Mouse (Mus musculus): ENCODE measurements around the gene Fer.
"Not testable (repeated sequence)": the region's sequence is repeated elsewhere in the genome, so short reads cannot be mapped to it uniquely, and the experiment has no call there.

The Fer gene

GRCm38 (mm10) chr17:63863012-63863630, at the start of gene Fer:
Gene Fer (plus strand): TSS chr17:63863062.
- DNase-seq (ENCODE audit: low read depth in 1 of 2, low spot score in 2 of 2): no peak

GRCm38 (mm10) chr17:63813552-63813951, 49.3 kb upstream of the Fer start:
- DNase-seq (ENCODE audit: low read depth in 1 of 2, low spot score in 2 of 2): no peak

DNA sequence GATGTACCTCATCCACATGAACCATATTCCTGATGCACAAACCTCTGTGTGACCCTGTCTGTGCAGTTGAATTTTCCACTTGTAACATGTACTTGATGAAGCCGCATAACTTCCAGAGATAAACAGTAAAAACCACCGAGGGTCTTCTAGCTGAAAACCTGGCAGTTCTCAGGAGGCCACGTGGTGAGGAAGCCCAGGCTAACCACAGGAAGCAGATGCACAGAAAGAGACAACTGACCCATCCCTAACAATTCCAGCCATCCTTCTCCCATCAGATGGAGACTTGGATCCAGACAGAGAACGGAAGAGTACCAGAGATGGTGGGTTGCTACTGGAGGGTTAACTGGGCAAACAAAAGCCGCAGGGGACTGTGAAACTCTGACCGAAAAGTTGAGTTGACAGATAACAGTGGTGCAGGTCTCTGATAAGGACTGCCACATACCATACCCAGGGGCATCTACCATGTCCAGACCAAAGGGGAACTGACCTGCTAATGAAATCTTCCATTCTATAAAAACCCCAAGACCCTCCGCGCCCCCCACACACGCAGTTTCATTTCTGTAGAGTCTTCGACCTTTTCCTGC, 44.3 kb upstream of the Fer start:
- DNase-seq (ENCODE audit: low read depth in 1 of 2, low spot score in 2 of 2): no peak

DNA sequence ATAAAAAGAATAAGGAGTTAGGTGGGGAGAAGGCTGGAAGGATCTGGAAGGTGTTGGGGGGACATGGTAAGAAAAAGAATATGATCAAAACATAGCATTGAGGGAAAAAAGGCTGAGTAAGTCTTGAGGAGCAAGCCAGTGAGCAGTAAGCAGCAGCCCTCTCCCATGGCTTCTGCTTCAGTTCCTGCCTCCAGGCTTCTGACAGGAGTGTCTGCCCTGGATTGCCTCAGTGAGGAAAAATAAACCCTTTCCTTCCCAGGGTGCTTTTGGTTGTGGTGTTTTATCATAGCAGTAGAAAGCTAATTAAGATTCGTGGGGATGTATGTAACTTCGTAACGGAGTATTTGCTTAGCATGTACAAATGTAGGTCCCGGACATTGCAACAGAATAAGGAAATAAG, 38.7 kb upstream of the Fer start:
- no peak for DNase-seq (ENCODE audit: low read depth in 1 of 2, low spot score in 2 of 2)

DNA sequence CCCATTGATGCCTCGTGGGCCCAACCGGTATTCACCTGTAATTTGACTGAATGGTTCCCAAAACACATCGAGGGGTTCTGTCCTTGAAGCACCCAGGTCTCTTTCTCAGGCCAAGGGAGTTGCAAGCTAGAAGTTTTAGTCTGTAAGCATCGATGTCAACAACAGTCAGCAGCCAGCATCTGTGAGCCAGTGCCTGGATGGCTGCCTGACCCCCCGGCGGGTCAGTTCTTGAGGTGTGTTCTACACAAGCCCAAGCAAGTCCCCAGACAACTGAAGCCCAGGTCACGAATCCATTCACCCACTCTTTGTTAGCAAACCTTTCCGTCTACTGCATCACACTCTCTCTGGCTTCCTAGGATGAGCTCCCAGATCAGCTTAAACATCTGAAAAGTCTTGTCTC, 36.7 kb upstream of the Fer start:
- no peak for DNase-seq (ENCODE audit: low read depth in 1 of 2, low spot score in 2 of 2)

DNA sequence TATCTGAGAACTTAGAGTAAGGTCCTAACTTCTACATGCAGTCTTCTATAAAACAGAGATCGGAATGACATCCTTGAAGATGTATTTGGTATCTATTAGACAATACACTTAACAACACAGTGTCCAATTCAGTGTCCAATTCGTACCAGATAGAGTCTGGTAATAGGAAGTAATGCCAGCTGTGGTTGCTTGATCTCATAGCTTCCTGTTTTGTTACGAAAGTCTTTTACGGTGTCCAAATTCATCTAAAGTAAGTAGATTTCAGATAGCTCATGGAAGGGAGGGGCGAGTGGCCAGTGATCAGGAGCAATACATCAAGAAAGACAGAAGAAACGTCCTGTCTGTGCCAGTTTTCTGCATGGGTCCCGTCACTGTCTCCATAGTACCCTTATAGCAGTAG, 36.1 kb upstream of the Fer start:
- DNase-seq (ENCODE audit: low read depth in 1 of 2, low spot score in 2 of 2): no peak

DNA sequence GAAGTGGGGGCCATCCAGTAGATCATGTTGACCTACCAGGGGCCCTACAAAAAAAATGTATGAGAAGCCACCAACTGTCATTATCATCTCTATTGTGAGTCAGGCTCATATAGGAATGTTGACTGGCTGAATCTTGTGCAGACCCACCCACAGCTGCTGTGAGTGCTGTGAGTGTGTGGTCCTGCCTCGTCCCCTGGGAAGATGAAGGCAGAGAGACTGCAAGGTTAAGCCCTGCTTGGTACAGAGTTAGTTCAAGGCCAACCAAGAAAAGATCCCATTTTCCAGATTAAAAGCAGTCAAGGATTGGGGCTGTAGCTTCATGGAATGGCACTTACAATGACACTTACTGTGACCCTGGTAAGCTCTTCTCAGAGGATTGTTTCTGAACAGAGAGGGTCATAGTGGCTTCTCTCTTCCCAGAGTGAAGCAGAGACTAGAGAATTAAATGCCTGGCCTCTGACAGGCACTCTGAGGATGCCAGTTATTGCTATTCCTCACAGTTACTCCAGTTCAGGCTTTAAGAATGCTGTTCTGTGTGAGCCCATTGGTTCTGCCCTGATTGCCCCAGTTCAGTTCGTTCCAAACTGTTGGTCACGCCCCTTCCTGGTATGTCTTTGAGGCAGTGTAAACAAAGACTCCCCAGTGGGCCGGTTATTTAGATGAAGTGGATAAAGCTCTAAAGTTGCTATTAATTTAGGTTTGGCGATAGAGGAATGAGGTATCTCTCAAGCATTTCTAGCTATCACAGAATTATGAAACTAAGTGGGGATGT, 34.1 kb upstream of the Fer start:
- DNase-seq (ENCODE audit: low read depth in 1 of 2, low spot score in 2 of 2): no peak

DNA sequence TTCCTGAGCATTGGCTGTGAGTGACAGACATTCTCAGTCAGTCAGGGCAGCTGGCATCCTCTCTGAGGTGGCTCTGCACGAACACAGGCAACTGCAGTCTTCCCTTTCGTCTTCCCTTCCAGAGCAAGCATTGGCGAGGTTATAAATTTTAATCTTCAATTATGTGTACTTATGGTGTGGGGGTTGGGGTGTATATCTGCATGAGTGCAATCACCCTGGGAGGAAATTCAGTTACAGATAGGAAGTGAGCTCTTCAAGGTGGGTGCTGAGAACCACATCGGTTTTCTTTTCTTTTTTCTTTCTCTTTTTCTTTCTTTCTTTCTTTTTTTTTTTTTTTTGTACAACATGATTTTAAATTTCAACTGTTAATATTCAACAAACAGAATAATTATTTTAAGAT, 31.3 kb upstream of the Fer start:
- no peak for DNase-seq (ENCODE audit: low read depth in 1 of 2, low spot score in 2 of 2)

- DNase-seq (ENCODE audit: low read depth in 1 of 2, low spot score in 2 of 2): no peak
Measured at GRCm38 (mm10) chr17:63836223-63836622, 26.6 kb upstream of the Fer start.

GRCm38 (mm10) chr17:63836641-63837040, 26.2 kb upstream of the Fer start:
- DNase-seq (ENCODE audit: low read depth in 1 of 2, low spot score in 2 of 2): no peak

GRCm38 (mm10) chr17:63838144-63838543, 24.7 kb upstream of the Fer start:
- no peak for DNase-seq (ENCODE audit: low read depth in 1 of 2, low spot score in 2 of 2)

GRCm38 (mm10) chr17:63839636-63840269, 23.1 kb upstream of the Fer start:
- DNase-seq (ENCODE audit: low read depth in 1 of 2, low spot score in 2 of 2): no peak

DNA sequence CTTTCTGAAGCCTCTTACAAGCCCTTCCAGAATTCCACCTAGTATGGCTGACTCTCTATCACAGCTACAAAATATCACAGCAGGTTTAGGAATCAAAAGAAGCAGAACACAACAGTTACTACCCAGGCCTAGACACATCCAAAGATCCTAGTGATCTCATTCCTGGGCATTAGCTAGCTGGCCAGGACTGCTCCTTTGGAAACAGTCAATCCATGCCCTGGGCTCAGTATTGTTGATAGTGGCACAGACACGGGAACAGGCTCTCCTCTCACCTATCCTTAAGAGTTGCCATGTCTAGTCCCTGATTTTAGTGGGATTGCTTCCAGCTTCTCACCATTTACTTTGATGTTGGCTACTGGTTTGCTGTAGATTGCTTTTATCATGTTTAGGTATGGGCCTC, 20.6 kb upstream of the Fer start:
- no peak for DNase-seq (ENCODE audit: low read depth in 1 of 2, low spot score in 2 of 2)

DNA sequence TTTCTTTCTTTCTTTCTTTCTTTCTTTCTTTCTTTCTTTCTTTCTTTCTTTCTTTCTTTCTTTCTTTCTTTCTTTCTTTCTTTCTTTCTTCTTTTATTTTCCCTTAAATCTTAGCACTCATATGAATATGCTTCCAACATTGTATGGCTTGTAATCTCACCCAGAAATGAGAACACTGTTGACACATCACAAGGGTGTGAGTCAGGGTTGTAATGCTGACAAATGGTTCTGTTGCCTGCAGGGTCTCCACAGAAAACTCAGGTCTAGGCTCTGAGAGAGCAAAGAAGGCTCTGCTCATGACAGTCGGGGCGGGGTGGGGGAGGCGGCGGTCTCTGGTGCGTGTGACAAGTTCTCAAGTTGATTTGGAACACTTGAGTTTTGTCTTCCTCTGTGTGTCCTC, 17.9 kb upstream of the Fer start:
- DNase-seq (ENCODE audit: low read depth in 1 of 2, low spot score in 2 of 2): no peak

GRCm38 (mm10) chr17:63845766-63846165, 17.1 kb upstream of the Fer start:
- DNase-seq (ENCODE audit: low read depth in 1 of 2, low spot score in 2 of 2): not testable (repeated sequence)

DNA sequence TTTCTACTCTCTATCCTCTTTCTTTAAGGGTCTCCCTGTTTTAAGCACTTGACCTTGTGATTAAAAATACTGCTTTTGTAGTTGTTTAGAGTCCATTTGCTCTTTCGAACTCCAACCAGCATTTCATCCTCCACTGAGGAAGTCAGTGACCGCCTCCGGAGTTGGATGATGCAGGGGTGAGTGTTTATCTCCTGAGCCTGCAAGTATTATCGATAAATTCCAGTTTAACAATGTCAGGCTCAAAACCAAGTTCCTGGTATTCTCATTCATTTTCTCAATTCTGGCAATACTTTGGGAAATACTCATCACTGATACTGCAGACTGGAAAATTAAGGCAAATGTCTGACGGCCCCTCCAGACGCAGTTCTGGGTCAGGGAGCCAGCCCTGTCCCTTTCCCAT, 13.7 kb upstream of the Fer start:
- DNase-seq (ENCODE audit: low read depth in 1 of 2, low spot score in 2 of 2): no peak

- DNase-seq (ENCODE audit: low read depth in 1 of 2, low spot score in 2 of 2): no peak
Measured at GRCm38 (mm10) chr17:63849566-63849965, 13.3 kb upstream of the Fer start.

- DNase-seq (ENCODE audit: low read depth in 1 of 2, low spot score in 2 of 2): no peak
Measured at GRCm38 (mm10) chr17:63850016-63850415, 12.8 kb upstream of the Fer start.

GRCm38 (mm10) chr17:63857023-63857544, 5.8 kb upstream of the Fer start:
- no peak for DNase-seq (ENCODE audit: low read depth in 1 of 2, low spot score in 2 of 2)

- no peak for DNase-seq (ENCODE audit: low read depth in 1 of 2, low spot score in 2 of 2)
Measured at GRCm38 (mm10) chr17:63860988-63861387, 1.9 kb upstream of the Fer start.

DNA sequence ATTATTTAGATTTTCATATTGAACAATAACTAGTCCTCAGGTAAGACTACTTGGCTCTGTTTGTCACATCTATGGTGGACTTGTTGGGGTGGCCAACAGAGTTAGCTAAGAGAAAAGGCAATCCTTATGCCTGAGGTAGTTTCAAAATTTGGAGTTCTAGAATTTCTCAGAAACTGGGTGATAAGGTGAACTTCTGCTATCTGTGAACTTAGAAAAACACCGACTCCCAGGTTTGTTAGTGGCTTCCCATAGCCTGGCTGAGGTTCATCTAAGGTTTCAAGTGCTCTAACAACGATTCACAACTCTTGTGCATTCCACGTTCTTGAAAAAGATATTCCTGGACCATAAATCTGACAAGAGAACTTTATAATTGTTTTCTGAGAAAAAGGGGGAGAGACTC, 463 bp upstream of the Fer start:
- DNase-seq (ENCODE audit: low read depth in 1 of 2, low spot score in 2 of 2): no peak

GRCm38 (mm10) chr17:63863647-63864149, 836 bp downstream of the Fer start, which contains the start of gene A930002H24Rik:
Gene A930002H24Rik (minus strand): TSS chr17:63863791.
- DNase-seq (ENCODE audit: low read depth in 1 of 2, low spot score in 2 of 2): peak; percentile 65 to 69
